Mouse (Mus musculus) gastrocnemius, adult 8-10 months (tissue): ENCODE data around the gene Rps6kb1. TPM values are rescaled to one million over a fixed set of nuclear protein-coding genes. Genes with fewer than 3 reads are reported as not detected.
"Not testable (repeated sequence)": the region's sequence is repeated elsewhere in the genome, so short reads cannot be mapped to it uniquely, and the experiment has no call there.

ENCODE experiments used
- DNase-seq, 2 experiments: peaks; one replicate each; pipeline ENCODE4 v3.0.0; 2022; ENCODE audit warnings: low spot score in 2 of 2
- total RNA-seq, 4 experiments: library from RNA; stranded (reverse); gene quantifications; 2 replicates each; pipeline ENCODE4 v1.2.4; 2022

Rps6kb1 gene
- total RNA-seq, 4 experiments from 2014 or later = 17.3 to 27.4 (median 20.1) TPM

GRCm38 (mm10) chr11:86542851-86543250 is 1.8 kb downstream of the Rps6kb1 start:
- DNase-seq = no peak

GRCm38 (mm10) chr11:86540476-86540845 is 4.1 kb downstream of the Rps6kb1 start:
- DNase-seq = no peak

GRCm38 (mm10) chr11:86539716-86540475 is 4.7 kb downstream of the Rps6kb1 start:
- no peak for DNase-seq

- no peak for DNase-seq
Observed at GRCm38 (mm10) chr11:86538786-86539185, 5.8 kb downstream of the Rps6kb1 start.

- no peak for DNase-seq
Observed at GRCm38 (mm10) chr11:86534201-86534910, 10.2 kb downstream of the Rps6kb1 start.

- DNase-seq = not testable (repeated sequence)
Observed at GRCm38 (mm10) chr11:86533302-86533701, 11.3 kb downstream of the Rps6kb1 start.

- no peak for DNase-seq
Observed at GRCm38 (mm10) chr11:86532834-86533233, 11.8 kb downstream of the Rps6kb1 start.

- no peak for DNase-seq
Observed at GRCm38 (mm10) chr11:86527528-86527927, 17.1 kb downstream of the Rps6kb1 start.

- DNase-seq = no peak
Observed at GRCm38 (mm10) chr11:86519751-86520150, 24.9 kb downstream of the Rps6kb1 start.

GRCm38 (mm10) chr11:86517229-86517628 is 27.4 kb downstream of the Rps6kb1 start:
- DNase-seq = no peak

- no peak for DNase-seq
Observed at GRCm38 (mm10) chr11:86516620-86517019, 28.0 kb downstream of the Rps6kb1 start.

GRCm38 (mm10) chr11:86507991-86508390 is 36.6 kb downstream of the Rps6kb1 start:
- DNase-seq = no peak

- DNase-seq = no peak
Observed at GRCm38 (mm10) chr11:86507334-86507733, 37.3 kb downstream of the Rps6kb1 start.

GRCm38 (mm10) chr11:86503121-86503520 is 41.5 kb downstream of the Rps6kb1 start:
- DNase-seq = no peak

- DNase-seq = no peak
Observed at GRCm38 (mm10) chr11:86500795-86501194, 43.8 kb downstream of the Rps6kb1 start.

- DNase-seq = no peak
Observed at GRCm38 (mm10) chr11:86497908-86498307, 46.7 kb downstream of the Rps6kb1 start.

- no peak for DNase-seq
Observed at GRCm38 (mm10) chr11:86497356-86497755, 47.2 kb downstream of the Rps6kb1 start.

GRCm38 (mm10) chr11:86490782-86491181 is 53.8 kb downstream of the Rps6kb1 start:
- no peak for DNase-seq

- peak in 1 of 2 experiments; percentile 24 for DNase-seq
Observed at GRCm38 (mm10) chr11:86484910-86485510, 59.6 kb downstream of the Rps6kb1 start.

- DNase-seq = peak; percentile 99
Observed at GRCm38 (mm10) chr11:86484101-86484868, 60.3 kb downstream of the Rps6kb1 start, which contains the start of gene Rnft1. Gene Rnft1, plus strand, starts transcription at chr11:86484657.

GRCm38 (mm10) chr11:86473576-86473975 is 71.0 kb downstream of the Rps6kb1 start:
- no peak for DNase-seq
